Mouse (Mus musculus): ENCODE results near the gene Gm765.

GRCm38 (mm10) chr6:98285190-98285589 lies 57.4 kb downstream of the Gm765 start:
- TF ChIP-seq CTCF (IDR thresholded peaks at IDR 0.05; ENCODE audit: borderline replicate concordance, extremely low read depth, insufficient read depth, insufficient read length) (no peak), POLR2A (IDR thresholded peaks at IDR 0.05; ENCODE audit: borderline replicate concordance, extremely low read depth, insufficient read depth, insufficient read length, poor library complexity, severe bottlenecking) (no peak)

All from brain, embryonic 14.5 days (tissue).